Comparison of ENCODE assay signal across 8 mouse cellular contexts in the genomic region with DNA sequence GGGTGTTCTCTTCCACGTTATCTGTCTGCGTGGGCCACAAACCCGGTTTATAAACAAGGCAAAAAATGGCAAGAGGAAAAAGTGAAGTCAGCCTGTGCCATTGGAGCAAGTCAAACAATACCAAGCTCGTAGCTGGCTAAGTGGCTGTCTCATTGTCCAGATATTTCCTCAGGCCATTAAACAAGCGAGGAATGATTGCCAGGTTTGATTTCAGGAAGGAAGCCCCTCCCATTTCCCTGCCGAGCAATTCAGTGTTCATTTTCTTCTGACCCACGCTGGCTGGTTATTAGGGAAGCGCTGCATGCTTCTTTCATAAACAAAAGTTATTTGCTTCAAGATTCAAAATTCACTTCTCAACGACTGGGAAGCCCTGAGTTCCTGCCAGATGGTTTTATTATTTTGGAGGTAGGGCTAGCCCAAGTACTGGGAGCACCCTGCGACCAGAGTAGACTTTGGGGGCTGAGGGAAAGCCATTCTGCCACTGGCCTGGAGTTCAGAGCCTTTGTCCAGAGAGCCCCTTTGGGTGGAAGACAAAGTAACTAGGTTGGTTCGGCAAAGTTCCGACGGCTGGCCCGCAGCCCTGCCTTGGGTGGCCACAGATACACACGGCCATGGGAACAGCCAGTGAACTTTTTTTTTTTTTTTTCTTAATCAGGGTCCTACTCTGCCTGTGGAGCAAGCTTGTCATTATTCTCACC. TPM values are rescaled to one million over a fixed set of nuclear protein-coding genes. Genes with fewer than 3 reads are reported as not detected.
DNase-seq lines count a peak whose midpoint lies in the region; ATAC-seq and TF ChIP-seq lines count a peak whose summit lies in the region.
"Had no signal": no experiment of that assay in that cellular context is flagged by ENCODE, and none has a peak within 500 bp of the region (broad histone marks: within the 10 kb centered on the region; RNA-seq: fewer than 3 reads in every experiment).

No protein-coding gene starts in this region.

- TF ChIP-seq EP300 in liver, postnatal 0 days (IDR thresholded peaks at IDR 0.05; ENCODE audit: low read depth) = peak; percentile 60

- ATAC-seq in intestine, embryonic 14.5 days (replicated peaks; ENCODE audit: low FRiP score, low TSS enrichment, low read depth) = no peak
- peak; percentile 16 for ATAC-seq in liver, postnatal 0 days

- peak overlapping the region; percentile 86 for H3K27ac ChIP-seq in intestine, embryonic 14.5 days (ENCODE audit: low read depth)
- H3K27ac ChIP-seq in liver, postnatal 0 days (ENCODE audit: low read depth) = peak overlapping the region; percentile 80
- peak overlapping the region; percentile 73 for H3K27ac ChIP-seq in testis, adult 2 months (ENCODE audit: control insufficient read depth, insufficient read depth, low read depth, low read length)

- no peaks in the 10 kb centered on the region for H3K36me3 ChIP-seq in intestine, embryonic 14.5 days (ENCODE audit: control insufficient read depth, insufficient read depth, low read length)
- H3K36me3 ChIP-seq in liver, postnatal 0 days (replicated peaks; ENCODE audit: insufficient read depth, low read length) = peaks cover 4% of the 10 kb centered on the region; the same call in 1 of the 2 replicates
- no peaks in the 10 kb centered on the region for H3K36me3 ChIP-seq in testis, adult 2 months (ENCODE audit: control insufficient read depth, insufficient read depth, low read length)

- no peak overlapping the region for H3K4me3 ChIP-seq in intestine, embryonic 14.5 days (ENCODE audit: low read depth, low read length)
- no peak overlapping the region for H3K4me3 ChIP-seq in liver, postnatal 0 days (ENCODE audit: low read depth, low read length)
- H3K4me3 ChIP-seq in testis, adult 2 months (ENCODE audit: control insufficient read depth, low read depth, low read length) = no peak overlapping the region
- H3K4me3 ChIP-seq: erythroblast, embryonic 14.5 days had no signal

- peak; percentile 64 for DNase-seq in 3T3-L1 (ENCODE audit: low read depth, low spot score)
- DNase-seq in MN1 (ENCODE audit: low spot score) = peak; percentile 81
- DNase-seq in gastrocnemius, postnatal 14 days = peak; percentile 52
- no peak for DNase-seq in intestine, embryonic 14.5 days (ENCODE audit: low spot score)
- DNase-seq in liver, postnatal 0 days = no peak
- DNase-seq in frontal cortex, postnatal 25 days (ENCODE audit: low spot score in 2 of 2) = no peak

- H3K9me3 ChIP-seq in intestine, embryonic 14.5 days (ENCODE audit: control insufficient read depth, low read length) = no peaks in the 10 kb centered on the region
- H3K9me3 ChIP-seq in liver, postnatal 0 days (ENCODE audit: low read length) = no peaks in the 10 kb centered on the region

- intact Hi-C loops in gastrocnemius, postnatal 14 days (cut with DNase I; ENCODE audit: low total_unique reads) = no loop called here

- WGBS in intestine, embryonic 14.5 days = 44% methylated on average over 15 of the region's 15 CpGs
- WGBS in liver, postnatal 0 days (ENCODE audit: insufficient replicate concordance) = 33% methylated on average over 15 of the region's 15 CpGs

- H3K4me2 ChIP-seq in intestine, embryonic 14.5 days (ENCODE audit: low read length) = no peak overlapping the region
- no peak overlapping the region for H3K4me2 ChIP-seq in liver, postnatal 0 days (ENCODE audit: low read depth, low read length)

- peaks cover 24% of the 10 kb centered on the region for H3K4me1 ChIP-seq in intestine, embryonic 14.5 days (replicated peaks; ENCODE audit: control insufficient read depth, insufficient read depth, low read length)
- H3K4me1 ChIP-seq in liver, postnatal 0 days (ENCODE audit: insufficient read depth) = peaks cover 19% of the 10 kb centered on the region
- peaks cover 5% of the 10 kb centered on the region for H3K4me1 ChIP-seq in testis, adult 2 months (ENCODE audit: control insufficient read depth, insufficient read depth, low read length)

- no peaks in the 10 kb centered on the region for H3K27me3 ChIP-seq in intestine, embryonic 14.5 days (replicated peaks; ENCODE audit: control insufficient read depth, insufficient read depth, low read length)
- no peaks in the 10 kb centered on the region for H3K27me3 ChIP-seq in liver, postnatal 0 days (ENCODE audit: insufficient read depth, low read length)
- no peaks in the 10 kb centered on the region for H3K27me3 ChIP-seq in testis, adult 2 months (ENCODE audit: control insufficient read depth, insufficient read depth, low read length)

- TF ChIP-seq CTCF in liver, postnatal 0 days (IDR thresholded peaks at IDR 0.05; ENCODE audit: low read depth) = no peak
- no peak for TF ChIP-seq CTCF in testis, adult 2 months (IDR thresholded peaks at IDR 0.05; ENCODE audit: control insufficient read depth, insufficient read depth, insufficient replicate concordance, low read depth, low read length)

- no peak overlapping the region for H3K9ac ChIP-seq in intestine, embryonic 14.5 days (ENCODE audit: low read length)
- no peak overlapping the region for H3K9ac ChIP-seq in liver, postnatal 0 days (replicated peaks)

- no peak for TF ChIP-seq POLR2A in testis, adult 2 months (IDR thresholded peaks at IDR 0.05; ENCODE audit: control insufficient read depth, low read depth, low read length)

RNA-seq across cellular contexts. Expression of a gene that starts 46.5 kb away (rescaled TPM):
- 10 to 100 TPM; 25.2 to 26.5 TPM for total RNA-seq in gastrocnemius, postnatal 14 days (2021)
- 8.9 and 11.6 TPM in 2 replicates for polyA plus RNA-seq in intestine, embryonic 14.5 days (2014; fragmentation: Nextera tagmentation; extraction: Ambion mirVana)
- polyA plus RNA-seq in liver, postnatal 0 days (2015; fragmentation: Nextera tagmentation; extraction: Ambion mirVana) = 9.9 and 11.3 TPM in 2 replicates
- polyA plus RNA-seq in testis, adult 2 months (2012; rRNA removed) = 234 and 256 TPM in 2 replicates

Comparison
In these comparisons a context has a peak if more than half of its experiments do, and no peak if none do; other contexts are left out.
1. DNase-seq: peak in 3T3-L1 (single experiment), MN1 (single experiment) and gastrocnemius, postnatal 14 days (single experiment); none in intestine, embryonic 14.5 days (single experiment), liver, postnatal 0 days (single experiment) and frontal cortex, postnatal 25 days (0 of 2).
2. RNA of a gene that starts 46.5 kb away (polyA plus RNA-seq): 234 to 256 TPM in testis, adult 2 months; 8.9 to 11.6 TPM in intestine, embryonic 14.5 days and 9.9 to 11.3 TPM in liver, postnatal 0 days; every median in the first group is over 10 times any median in the second.
3. Peak in every context shown above with its lines, with median percentiles within 50 percentile points of each other: H3K27ac ChIP-seq.